Mouse (Mus musculus) monocyte, adult 59 days (primary cell): Measurements from ENCODE around the gene Retn. TPM values are rescaled to one million over a fixed set of nuclear protein-coding genes. Genes with fewer than 3 reads are reported as not detected.

Experiments used
- total RNA-seq, 2 experiments: library from RNA; stranded (reverse); gene quantifications; one replicate each; pipeline ENCODE4 v1.2.4; 2023

Gene Retn
- not detected for total RNA-seq

GRCm38 (mm10) chr8:3655526-3655925 is at the start of gene Retn:
Retn (plus strand) TSS chr8:3655770.

GRCm38 (mm10) chr8:3621199-3621970 is 34.2 kb upstream of the Retn start, which contains the start of the genes Xab2 and Pet100:
Xab2 (minus strand) TSS chr8:3621316.
Pet100 (plus strand) TSS chr8:3621548.

DNA sequence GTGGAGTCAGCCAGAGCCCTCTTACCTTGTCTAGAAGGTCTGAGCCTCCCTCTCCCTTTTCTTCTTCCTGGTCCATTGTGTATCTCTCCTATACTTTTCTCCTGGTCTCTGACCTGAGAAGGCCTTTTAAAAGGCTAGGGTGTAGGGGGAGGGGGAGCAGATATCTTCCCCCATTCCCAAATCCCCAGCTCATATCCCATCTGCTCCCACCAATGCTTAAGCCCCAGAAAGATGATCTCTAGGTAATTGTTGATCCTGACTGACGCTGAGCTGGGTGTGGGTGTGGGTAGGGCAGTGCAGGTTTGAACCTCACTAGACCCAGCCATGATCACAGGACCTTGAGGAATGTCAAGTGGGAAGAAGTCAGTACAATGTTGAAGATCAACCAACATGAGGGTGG is 30.1 kb upstream of the Retn start, which contains the start of gene Pcp2:
TSS of gene Pcp2 (minus strand) at position 101 of the 400 bp plus-strand sequence.

DNA sequence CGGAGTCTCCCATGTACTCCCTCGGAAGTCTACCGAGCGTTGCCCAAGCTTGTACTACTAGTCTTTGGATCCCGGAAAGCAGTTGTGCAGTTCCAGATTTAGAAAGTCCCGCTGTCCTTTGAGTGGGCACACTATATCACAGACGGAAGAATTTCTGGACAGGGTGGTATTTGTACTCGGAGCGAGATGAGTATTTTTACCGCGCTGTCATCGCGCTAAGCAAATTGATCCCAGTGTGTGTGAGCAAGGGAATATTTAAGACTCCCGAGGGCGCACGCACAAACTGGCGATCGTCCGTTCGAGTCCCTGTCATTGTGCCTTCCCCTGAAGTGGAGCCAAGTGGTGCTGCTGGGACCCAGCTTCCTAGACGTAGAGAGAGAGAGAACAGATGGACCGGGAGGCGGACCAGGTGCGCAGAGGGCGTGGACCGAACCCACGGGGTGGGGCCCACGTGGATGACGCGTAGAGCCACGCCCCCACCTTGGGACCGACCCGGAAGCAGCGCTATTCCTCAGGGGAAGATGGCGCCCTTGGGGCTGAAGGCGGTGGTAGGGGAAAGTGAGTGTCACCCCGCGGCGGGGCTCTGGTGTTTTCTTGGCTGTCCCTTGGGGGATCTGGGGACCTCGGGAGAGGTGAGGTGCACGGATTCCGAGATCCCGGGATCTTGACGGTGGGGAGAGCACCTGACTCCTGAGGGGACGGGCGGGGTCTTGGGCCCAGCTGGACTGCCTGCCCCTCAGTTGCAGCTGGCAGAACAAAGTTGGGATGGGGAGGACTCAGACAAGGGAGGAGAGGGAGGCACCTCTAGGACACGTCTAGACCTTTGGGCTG is 24.7 kb upstream of the Retn start, which contains the start of gene Stxbp2:
TSS of gene Stxbp2 (plus strand) at position 309 of the 831 bp plus-strand sequence.

DNA sequence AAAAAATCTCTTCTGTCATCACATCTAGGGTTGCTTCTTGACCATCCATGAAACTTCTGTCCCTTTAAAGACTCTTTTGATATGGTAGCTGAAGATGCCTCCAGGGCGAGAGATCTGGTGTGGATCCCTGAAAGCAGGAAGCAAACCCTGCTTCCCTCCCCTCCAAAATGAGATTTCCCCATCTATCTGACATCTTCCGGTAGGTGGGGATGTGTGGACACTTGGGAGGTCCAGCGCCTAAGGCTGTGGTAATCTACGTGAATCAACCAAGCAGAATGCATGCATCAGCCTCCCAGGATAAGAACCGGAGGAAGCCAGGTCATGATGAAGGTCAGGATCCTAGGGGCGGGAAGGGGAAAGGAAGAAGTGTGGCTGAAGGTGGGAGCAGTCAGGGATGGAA is 9.9 kb downstream of the Retn start, which contains the start of gene Mcemp1:
TSS of gene Mcemp1 (plus strand) at position 248 of the 400 bp plus-strand sequence.

GRCm38 (mm10) chr8:3671980-3672491 is 16.5 kb downstream of the Retn start, which contains the start of gene Fcor:
Fcor (minus strand) TSS chr8:3672362.

GRCm38 (mm10) chr8:3676131-3676992 is 20.8 kb downstream of the Retn start, which contains the start of gene Trappc5:
Trappc5 (plus strand) TSS chr8:3676299.

GRCm38 (mm10) chr8:3694121-3694520 is 38.6 kb downstream of the Retn start, which contains the start of gene Fcer2a:
Fcer2a (minus strand) TSS chr8:3694175.

Other genes with a start within 250 kb of the Retn start
- gene Pex11g, start 188.1 kb upstream of the Retn start, total RNA-seq, result 1 to 10 TPM in 1 of 2 experiments, under 1 TPM in 1; 0.81 to 1.1 TPM
- under 1 TPM; 0.63 to 0.70 TPM for gene Tex45, start 184.9 kb upstream of the Retn start, total RNA-seq
- 1 to 10 TPM; 8.4 to 8.7 TPM for gene Zfp358, start 162.6 kb upstream of the Retn start, total RNA-seq
- gene Mcoln1, start 155.3 kb upstream of the Retn start, total RNA-seq, result 10 to 100 TPM; 65.5 to 69.3 TPM
- 10 to 100 TPM; 42.9 to 43.1 TPM for gene Pnpla6, start 140.4 kb upstream of the Retn start, total RNA-seq
- not detected for gene C330021F23Rik, start 87.8 kb upstream of the Retn start, total RNA-seq
- not detected for gene Camsap3, start 68.5 kb upstream of the Retn start, total RNA-seq
- gene Xab2, start 34.5 kb upstream of the Retn start, total RNA-seq, result 10 to 100 TPM; 61.5 to 63.3 TPM
- gene Pet100, start 34.2 kb upstream of the Retn start, total RNA-seq, result 10 to 100 TPM; 79.3 to 83.8 TPM
- gene Pcp2, start 30.2 kb upstream of the Retn start, total RNA-seq, result not detected
- 100 to 1,000 TPM; 245 to 265 TPM for gene Stxbp2, start 24.8 kb upstream of the Retn start, total RNA-seq
- gene Mcemp1, start 10.0 kb downstream of the Retn start, total RNA-seq, result 10 to 100 TPM; 86.1 to 99.6 TPM
- 1 to 10 TPM; 3.6 to 6.1 TPM for gene Fcor, start 16.6 kb downstream of the Retn start, total RNA-seq
- gene Trappc5, start 20.5 kb downstream of the Retn start, total RNA-seq, result 10 to 100 TPM; 17.4 to 18.4 TPM
- gene Fcer2a, start 38.4 kb downstream of the Retn start, total RNA-seq, result 1 to 10 TPM in 1 of 2 experiments, under 1 TPM in 1; 0.61 to 1.9 TPM
- 1 to 10 TPM in 1 of 2 experiments, under 1 TPM in 1; 0.79 to 1.0 TPM for gene Clec4g, start 64.9 kb downstream of the Retn start, total RNA-seq
- gene Cd209a, start 93.2 kb downstream of the Retn start, total RNA-seq, result 100 to 1,000 TPM in 1 of 2 experiments, 10 to 100 TPM in 1; 87.7 to 109 TPM
- gene Cd209e, start 198.5 kb downstream of the Retn start, total RNA-seq, result 1 to 10 TPM in 1 of 2 experiments, under 1 TPM in 1; 0.71 to 1.9 TPM
- 10 to 100 TPM in 1 of 2 experiments, 1 to 10 TPM in 1; 8.1 to 12.5 TPM for gene Cd209d, start 222.8 kb downstream of the Retn start, total RNA-seq